Mouse (Mus musculus) megakaryocyte, embryonic 14.5 days (primary cell): Measurements from ENCODE around the gene Lyst.

Experiments
- FLI1 ChIP-seq: IDR thresholded peaks from 2 replicates; pipeline ENCODE4 v1.6.1; 2012; ENCODE audit warnings: low read length, inconsistent platforms, mixed read lengths
- GATA1 ChIP-seq: IDR thresholded peaks from 3 replicates; pipeline ENCODE4 v1.6.1; 2012; ENCODE audit warnings: mixed read lengths, low read length, inconsistent platforms, borderline replicate concordance

GRCm38 (mm10) chr13:13784981-13785783, 195.0 kb downstream of the Lyst start:
- TF ChIP-seq GATA1 (no peak), FLI1 (no peak)
